Mouse (Mus musculus): ENCODE data around the gene Fxyd3. TPM values are rescaled to one million over a fixed set of nuclear protein-coding genes. Genes with fewer than 3 reads are reported as not detected.

The Fxyd3 gene
- polyA plus RNA-seq, 1 experiment from 2014 or later = 8.0 TPM

GRCm38 (mm10) chr7:31115587-31116043 is 39.1 kb upstream of the Fxyd3 start:
- Histone ChIP-seq H3K27ac (ENCODE audit: low read length) (peak overlapping the region; percentile 69), H3K4me2 (ENCODE audit: low read depth, low read length) (peak overlapping the region; percentile 43), H3K36me3 (ENCODE audit: control insufficient read depth, insufficient read depth) (no peaks in the 10 kb centered on the region), H3K4me1 (ENCODE audit: control insufficient read depth, insufficient read depth, low read length) (peaks cover 27% of the 10 kb centered on the region), H3K9ac (ENCODE audit: low read length) (peak overlapping the region; percentile 60), H3K9me3 (replicated peaks; ENCODE audit: control insufficient read depth, low read length) (no peaks in the 10 kb centered on the region), H3K27me3 (ENCODE audit: control insufficient read depth, insufficient read depth, low read length) (no peaks in the 10 kb centered on the region), H3K4me3 (ENCODE audit: low read length) (no peak overlapping the region)
- 18% methylated on average over 17 of the region's 17 CpGs for WGBS
- ATAC-seq (replicated peaks; ENCODE audit: extremely low read depth, insufficient read depth, low FRiP score) = peak; percentile 79

DNA sequence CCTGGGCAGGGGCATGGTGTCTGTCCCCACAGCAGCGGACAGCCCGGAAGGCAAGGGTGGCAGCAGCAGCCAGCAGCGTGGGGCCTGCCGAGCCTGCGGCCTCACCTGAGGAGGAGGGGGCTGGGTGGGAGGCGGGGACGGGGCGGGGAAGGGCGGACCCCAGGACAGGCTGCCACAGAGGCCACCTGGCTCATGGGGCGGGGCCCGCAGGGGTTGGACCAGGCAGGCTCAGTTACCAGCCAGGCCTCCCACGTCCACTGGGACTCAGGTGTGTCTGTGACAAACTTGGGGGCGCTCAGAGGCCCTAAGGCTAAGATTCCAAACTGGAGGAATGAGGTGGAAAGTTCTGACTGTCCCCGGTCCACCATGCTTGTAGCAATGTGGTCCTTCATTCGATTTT is 38.7 kb upstream of the Fxyd3 start, which contains the start of gene Hpn:
Gene Hpn, minus strand, starts transcription at position 109 of the 400 bp plus-strand sequence.
- H3K27me3 ChIP-seq (ENCODE audit: control insufficient read depth, insufficient read depth, low read length) = no peaks in the 10 kb centered on the region
- no peaks in the 10 kb centered on the region for H3K36me3 ChIP-seq (ENCODE audit: control insufficient read depth, insufficient read depth)
- peak within 1 kb of the TSS; percentile 43 for H3K4me2 ChIP-seq (ENCODE audit: low read depth, low read length)
- 0 out of 2 replicates have a peak, but pooled peaks have one; percentile 26 for ATAC-seq (replicated peaks; ENCODE audit: extremely low read depth, insufficient read depth, low FRiP score)
- H3K4me3 ChIP-seq (ENCODE audit: low read length) = no peak within 1 kb of the TSS
- peaks cover 27% of the 10 kb centered on the region for H3K4me1 ChIP-seq (ENCODE audit: control insufficient read depth, insufficient read depth, low read length)
- H3K9me3 ChIP-seq (replicated peaks; ENCODE audit: control insufficient read depth, low read length) = no peaks in the 10 kb centered on the region
- 27% methylated on average over 13 of the region's 15 CpGs for WGBS
- peak within 1 kb of the TSS; percentile 69 for H3K27ac ChIP-seq (ENCODE audit: low read length)
- peak within 1 kb of the TSS; percentile 60 for H3K9ac ChIP-seq (ENCODE audit: low read length)

GRCm38 (mm10) chr7:31114646-31115045 is 38.1 kb upstream of the Fxyd3 start:
- Histone ChIP-seq H3K9me3 (replicated peaks; ENCODE audit: control insufficient read depth, low read length) (no peaks in the 10 kb centered on the region), H3K27me3 (ENCODE audit: control insufficient read depth, insufficient read depth, low read length) (no peaks in the 10 kb centered on the region), H3K27ac (ENCODE audit: low read length) (no peak overlapping the region), H3K4me1 (ENCODE audit: control insufficient read depth, insufficient read depth, low read length) (peaks cover 27% of the 10 kb centered on the region), H3K9ac (ENCODE audit: low read length) (no peak overlapping the region; the same call in 1 of the 2 replicates), H3K4me3 (ENCODE audit: low read length) (no peak overlapping the region), H3K36me3 (ENCODE audit: control insufficient read depth, insufficient read depth) (no peaks in the 10 kb centered on the region), H3K4me2 (ENCODE audit: low read depth, low read length) (peak overlapping the region; percentile 43; the same call in 1 of the 2 replicates)
- ATAC-seq (replicated peaks; ENCODE audit: extremely low read depth, insufficient read depth, low FRiP score) = no peak
- WGBS = 69% methylated on average over 10 of the region's 10 CpGs

DNA sequence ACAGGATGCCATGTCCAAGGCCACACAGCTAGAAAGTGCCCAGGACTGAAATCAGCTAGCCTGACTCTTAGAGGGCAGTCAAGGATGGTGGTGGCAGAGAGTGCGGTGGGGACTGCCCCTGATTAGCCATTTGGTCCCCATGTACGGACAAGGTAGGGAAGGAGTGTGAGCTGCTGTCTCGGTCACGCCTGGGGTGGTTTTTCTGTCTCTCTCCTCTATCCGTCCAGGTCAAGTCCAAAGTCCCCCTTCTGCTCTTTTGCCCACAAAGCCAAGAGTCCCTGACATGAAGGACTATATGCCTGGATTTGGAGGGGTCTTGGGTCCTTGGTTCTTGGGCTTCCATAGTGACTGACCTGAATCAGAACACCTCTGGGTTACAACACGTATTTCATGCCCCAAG is 37.3 kb upstream of the Fxyd3 start:
- Histone ChIP-seq H3K4me3 (ENCODE audit: low read length) (no peak overlapping the region), H3K9me3 (replicated peaks; ENCODE audit: control insufficient read depth, low read length) (no peaks in the 10 kb centered on the region), H3K27ac (ENCODE audit: low read length) (no peak overlapping the region), H3K9ac (ENCODE audit: low read length) (no peak overlapping the region), H3K4me2 (ENCODE audit: low read depth, low read length) (no peak overlapping the region), H3K4me1 (ENCODE audit: control insufficient read depth, insufficient read depth, low read length) (peaks cover 35% of the 10 kb centered on the region), H3K27me3 (ENCODE audit: control insufficient read depth, insufficient read depth, low read length) (no peaks in the 10 kb centered on the region), H3K36me3 (ENCODE audit: control insufficient read depth, insufficient read depth) (no peaks in the 10 kb centered on the region)
- 83% methylated on average over 6 of the region's 6 CpGs for WGBS
- no peak for ATAC-seq (replicated peaks; ENCODE audit: extremely low read depth, insufficient read depth, low FRiP score)

GRCm38 (mm10) chr7:31112036-31112435 is 35.5 kb upstream of the Fxyd3 start:
- WGBS = 40% methylated on average over 4 of the region's 4 CpGs
- Histone ChIP-seq H3K4me1 (ENCODE audit: control insufficient read depth, insufficient read depth, low read length) (peaks cover 32% of the 10 kb centered on the region), H3K4me3 (ENCODE audit: low read length) (no peak overlapping the region), H3K36me3 (ENCODE audit: control insufficient read depth, insufficient read depth) (no peaks in the 10 kb centered on the region), H3K27me3 (ENCODE audit: control insufficient read depth, insufficient read depth, low read length) (no peaks in the 10 kb centered on the region), H3K9me3 (replicated peaks; ENCODE audit: control insufficient read depth, low read length) (no peaks in the 10 kb centered on the region), H3K27ac (ENCODE audit: low read length) (no peak overlapping the region), H3K4me2 (ENCODE audit: low read depth, low read length) (no peak overlapping the region), H3K9ac (ENCODE audit: low read length) (no peak overlapping the region)
- no peak for ATAC-seq (replicated peaks; ENCODE audit: extremely low read depth, insufficient read depth, low FRiP score)

GRCm38 (mm10) chr7:31110861-31111385 is 34.4 kb upstream of the Fxyd3 start:
- Histone ChIP-seq H3K27me3 (ENCODE audit: control insufficient read depth, insufficient read depth, low read length) (no peaks in the 10 kb centered on the region), H3K4me2 (ENCODE audit: low read depth, low read length) (no peak overlapping the region), H3K36me3 (ENCODE audit: control insufficient read depth, insufficient read depth) (no peaks in the 10 kb centered on the region), H3K27ac (ENCODE audit: low read length) (no peak overlapping the region), H3K9me3 (replicated peaks; ENCODE audit: control insufficient read depth, low read length) (no peaks in the 10 kb centered on the region), H3K4me3 (ENCODE audit: low read length) (no peak overlapping the region), H3K4me1 (ENCODE audit: control insufficient read depth, insufficient read depth, low read length) (peaks cover 29% of the 10 kb centered on the region), H3K9ac (ENCODE audit: low read length) (no peak overlapping the region)
- 74% methylated on average over 15 of the region's 15 CpGs for WGBS
- no peak for ATAC-seq (replicated peaks; ENCODE audit: extremely low read depth, insufficient read depth, low FRiP score)

DNA sequence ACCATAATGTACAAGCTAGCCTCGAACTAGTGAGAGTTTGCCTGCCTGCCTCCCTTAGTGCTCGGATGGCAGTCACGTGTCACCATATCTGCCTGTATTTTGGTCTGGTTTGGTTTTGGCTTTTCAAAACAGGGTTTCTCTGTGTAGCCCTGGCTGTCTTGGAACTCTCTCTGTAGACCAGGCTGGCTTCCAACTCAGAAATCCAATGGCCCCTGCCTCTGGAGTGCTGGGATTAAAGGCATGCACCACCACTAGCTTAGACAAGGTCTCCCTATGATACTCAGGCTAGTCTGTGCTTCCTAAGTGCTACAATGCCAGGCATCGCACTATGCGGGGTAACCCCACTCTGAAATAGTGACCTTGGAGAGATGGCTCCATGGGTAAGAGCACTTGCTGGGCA is 33.3 kb upstream of the Fxyd3 start:
- no peak overlapping the region for H3K4me3 ChIP-seq (ENCODE audit: low read length)
- H3K4me1 ChIP-seq (ENCODE audit: control insufficient read depth, insufficient read depth, low read length) = peaks cover 24% of the 10 kb centered on the region
- H3K36me3 ChIP-seq (ENCODE audit: control insufficient read depth, insufficient read depth) = no peaks in the 10 kb centered on the region
- H3K4me2 ChIP-seq (ENCODE audit: low read depth, low read length) = no peak overlapping the region
- H3K9ac ChIP-seq (ENCODE audit: low read length) = no peak overlapping the region
- H3K9me3 ChIP-seq (replicated peaks; ENCODE audit: control insufficient read depth, low read length) = no peaks in the 10 kb centered on the region
- WGBS = 78% methylated on average over 5 of the region's 5 CpGs
- H3K27ac ChIP-seq (ENCODE audit: low read length) = no peak overlapping the region
- no peak for ATAC-seq (replicated peaks; ENCODE audit: extremely low read depth, insufficient read depth, low FRiP score)
- no peaks in the 10 kb centered on the region for H3K27me3 ChIP-seq (ENCODE audit: control insufficient read depth, insufficient read depth, low read length)

GRCm38 (mm10) chr7:31109091-31109490 is 32.6 kb upstream of the Fxyd3 start:
- Histone ChIP-seq H3K36me3 (ENCODE audit: control insufficient read depth, insufficient read depth) (no peaks in the 10 kb centered on the region), H3K4me3 (ENCODE audit: low read length) (no peak overlapping the region), H3K4me1 (ENCODE audit: control insufficient read depth, insufficient read depth, low read length) (peaks cover 24% of the 10 kb centered on the region), H3K4me2 (ENCODE audit: low read depth, low read length) (no peak overlapping the region), H3K27me3 (ENCODE audit: control insufficient read depth, insufficient read depth, low read length) (peaks cover 3% of the 10 kb centered on the region), H3K9ac (ENCODE audit: low read length) (no peak overlapping the region), H3K27ac (ENCODE audit: low read length) (peak overlapping the region; percentile 9; the same call in 1 of the 2 replicates), H3K9me3 (replicated peaks; ENCODE audit: control insufficient read depth, low read length) (no peaks in the 10 kb centered on the region)
- ATAC-seq (replicated peaks; ENCODE audit: extremely low read depth, insufficient read depth, low FRiP score) = peak; percentile 62
- 31% methylated on average over 7 of the region's 7 CpGs for WGBS

- H3K9me3 ChIP-seq (replicated peaks; ENCODE audit: control insufficient read depth, low read length) = no peaks in the 10 kb centered on the region
- no peaks in the 10 kb centered on the region for H3K36me3 ChIP-seq (ENCODE audit: control insufficient read depth, insufficient read depth)
- H3K27me3 ChIP-seq (ENCODE audit: control insufficient read depth, insufficient read depth, low read length) = peaks cover 8% of the 10 kb centered on the region
- no peak overlapping the region for H3K4me3 ChIP-seq (ENCODE audit: low read length)
- H3K9ac ChIP-seq (ENCODE audit: low read length) = no peak overlapping the region
- 85% methylated on average over 11 of the region's 11 CpGs for WGBS
- H3K4me2 ChIP-seq (ENCODE audit: low read depth, low read length) = no peak overlapping the region
- peaks cover 24% of the 10 kb centered on the region for H3K4me1 ChIP-seq (ENCODE audit: control insufficient read depth, insufficient read depth, low read length)
- no peak overlapping the region for H3K27ac ChIP-seq (ENCODE audit: low read length)
- ATAC-seq (replicated peaks; ENCODE audit: extremely low read depth, insufficient read depth, low FRiP score) = no peak
These were observed 31.3 kb upstream of the Fxyd3 start for GRCm38 (mm10) chr7:31107781-31108180.
